Mouse (Mus musculus): ENCODE measurements around the gene Prkaa2. TPM values are rescaled to one million over a fixed set of nuclear protein-coding genes. Genes with fewer than 3 reads are reported as not detected.
"Not testable (repeated sequence)": the region's sequence is repeated elsewhere in the genome, so short reads cannot be mapped to it uniquely, and the experiment has no call there.

Prkaa2 gene
- polyA plus RNA-seq, 1 experiment from 2014 or later = 63.0 TPM

GRCm38 (mm10) chr4:105015496-105015895 lies 94.2 kb downstream of the Prkaa2 start:
- H3K4me3 ChIP-seq (ENCODE audit: control insufficient read depth in 1 of 2, insufficient read depth in 1 of 2, low read depth in 1 of 2, low read length in 2 of 2) = no peak overlapping the region
- no peaks in the 10 kb centered on the region for H3K9me3 ChIP-seq (ENCODE audit: control insufficient read depth, low read length)
- no peak overlapping the region for H3K4me2 ChIP-seq (ENCODE audit: low read length)
- 88% methylated on average over 6 of the region's 6 CpGs for whole genome bisulfite sequencing
- no peak overlapping the region for H3K9ac ChIP-seq (ENCODE audit: low read length)
- no peak for ATAC-seq (ENCODE audit: insufficient number of reproducible peaks, insufficient read depth, low FRiP score, low read depth)
- no peak overlapping the region for H3K27ac ChIP-seq (replicated peaks in 1 of 2; ENCODE audit: control insufficient read depth in 1 of 2, insufficient read depth in 1 of 2, low read depth in 2 of 2, low read length in 2 of 2)
- H3K27me3 ChIP-seq (ENCODE audit: control insufficient read depth, insufficient read depth, low read length) = no peaks in the 10 kb centered on the region
- H3K4me1 ChIP-seq (ENCODE audit: control insufficient read depth in 2 of 2, insufficient read depth in 2 of 2, low read length in 2 of 2) = peaks cover 0 to 2% of the 10 kb centered on the region in 2 experiments; a peak in 1 of 4 replicates
- H3K36me3 ChIP-seq (ENCODE audit: control insufficient read depth, insufficient read depth, low read length) = peaks cover 43% of the 10 kb centered on the region

GRCm38 (mm10) chr4:105013718-105014117 lies 96.0 kb downstream of the Prkaa2 start:
- Histone ChIP-seq H3K4me2 (ENCODE audit: low read length) (no peak overlapping the region), H3K27me3 (ENCODE audit: control insufficient read depth, insufficient read depth, low read length) (no peaks in the 10 kb centered on the region), H3K4me1 (ENCODE audit: control insufficient read depth in 2 of 2, insufficient read depth in 2 of 2, low read length in 2 of 2) (peaks cover 0 to 2% of the 10 kb centered on the region in 2 experiments; a peak in 1 of 4 replicates), H3K36me3 (ENCODE audit: control insufficient read depth, insufficient read depth, low read length) (peaks cover 41% of the 10 kb centered on the region), H3K4me3 (ENCODE audit: control insufficient read depth in 1 of 2, insufficient read depth in 1 of 2, low read depth in 1 of 2, low read length in 2 of 2) (no peak overlapping the region), H3K9ac (ENCODE audit: low read length) (no peak overlapping the region), H3K9me3 (ENCODE audit: control insufficient read depth, low read length) (0 out of 2 replicates have a peak, but pooled peaks cover 4% of the 10 kb centered on the region), H3K27ac (replicated peaks in 1 of 2; ENCODE audit: control insufficient read depth in 1 of 2, insufficient read depth in 1 of 2, low read depth in 2 of 2, low read length in 2 of 2) (no peak overlapping the region)
- ATAC-seq (ENCODE audit: insufficient number of reproducible peaks, insufficient read depth, low FRiP score, low read depth) = no peak
- 85% methylated on average over 7 of the region's 7 CpGs for WGBS

GRCm38 (mm10) chr4:105007360-105008018 lies 102.2 kb downstream of the Prkaa2 start:
- Histone ChIP-seq H3K27me3 (ENCODE audit: control insufficient read depth, insufficient read depth, low read length) (no peaks in the 10 kb centered on the region), H3K36me3 (ENCODE audit: control insufficient read depth, insufficient read depth, low read length) (0 out of 2 replicates have a peak, but pooled peaks cover 4% of the 10 kb centered on the region), H3K4me2 (ENCODE audit: low read length) (no peak overlapping the region), H3K9ac (ENCODE audit: low read length) (no peak overlapping the region), H3K9me3 (ENCODE audit: control insufficient read depth, low read length) (0 out of 2 replicates have a peak, but pooled peaks cover 5% of the 10 kb centered on the region), H3K4me3 (ENCODE audit: control insufficient read depth in 1 of 2, insufficient read depth in 1 of 2, low read depth in 1 of 2, low read length in 2 of 2) (no peak overlapping the region), H3K27ac (replicated peaks in 1 of 2; ENCODE audit: control insufficient read depth in 1 of 2, insufficient read depth in 1 of 2, low read depth in 2 of 2, low read length in 2 of 2) (no peak overlapping the region), H3K4me1 (ENCODE audit: control insufficient read depth in 2 of 2, insufficient read depth in 2 of 2, low read length in 2 of 2) (no peaks in the 10 kb centered on the region)
- ATAC-seq (ENCODE audit: insufficient number of reproducible peaks, insufficient read depth, low FRiP score, low read depth) = no peak
- 88% methylated on average over 4 of the region's 4 CpGs for WGBS

GRCm38 (mm10) chr4:105004649-105005048 lies 105.0 kb downstream of the Prkaa2 start:
- not testable (repeated sequence) for H3K4me3 ChIP-seq (ENCODE audit: control insufficient read depth in 1 of 2, insufficient read depth in 1 of 2, low read depth in 1 of 2, low read length in 2 of 2); H3K9me3 ChIP-seq (ENCODE audit: control insufficient read depth, low read length); H3K27me3 ChIP-seq (ENCODE audit: control insufficient read depth, insufficient read depth, low read length); H3K4me2 ChIP-seq (ENCODE audit: low read length); ATAC-seq (ENCODE audit: insufficient number of reproducible peaks, insufficient read depth, low FRiP score, low read depth); H3K36me3 ChIP-seq (ENCODE audit: control insufficient read depth, insufficient read depth, low read length); H3K9ac ChIP-seq (ENCODE audit: low read length); H3K27ac ChIP-seq (replicated peaks in 1 of 2; ENCODE audit: control insufficient read depth in 1 of 2, insufficient read depth in 1 of 2, low read depth in 2 of 2, low read length in 2 of 2); H3K4me1 ChIP-seq (ENCODE audit: control insufficient read depth in 2 of 2, insufficient read depth in 2 of 2, low read length in 2 of 2)
- WGBS = 79% methylated on average over 11 of the region's 12 CpGs

- Histone ChIP-seq H3K27ac (replicated peaks in 1 of 2; ENCODE audit: control insufficient read depth in 1 of 2, insufficient read depth in 1 of 2, low read depth in 2 of 2, low read length in 2 of 2) (no peak overlapping the region), H3K9ac (ENCODE audit: low read length) (no peak overlapping the region)
- no peak for ATAC-seq (ENCODE audit: insufficient number of reproducible peaks, insufficient read depth, low FRiP score, low read depth)
Observed at GRCm38 (mm10) chr4:105004135-105004534, 105.6 kb downstream of the Prkaa2 start.

GRCm38 (mm10) chr4:105001736-105002135 lies 108.0 kb downstream of the Prkaa2 start:
- H3K9me3 ChIP-seq (ENCODE audit: control insufficient read depth, low read length) = no peaks in the 10 kb centered on the region
- H3K4me1 ChIP-seq (ENCODE audit: control insufficient read depth in 2 of 2, insufficient read depth in 2 of 2, low read length in 2 of 2) = no peaks in the 10 kb centered on the region
- H3K9ac ChIP-seq (ENCODE audit: low read length) = no peak overlapping the region
- H3K27me3 ChIP-seq (ENCODE audit: control insufficient read depth, insufficient read depth, low read length) = no peaks in the 10 kb centered on the region
- no peaks in the 10 kb centered on the region for H3K36me3 ChIP-seq (ENCODE audit: control insufficient read depth, insufficient read depth, low read length)
- no peak overlapping the region for H3K4me3 ChIP-seq (ENCODE audit: control insufficient read depth in 1 of 2, insufficient read depth in 1 of 2, low read depth in 1 of 2, low read length in 2 of 2)
- 58% methylated on average over 1 of the region's 1 CpGs for WGBS
- no peak overlapping the region for H3K4me2 ChIP-seq (ENCODE audit: low read length)
- H3K27ac ChIP-seq (replicated peaks in 1 of 2; ENCODE audit: control insufficient read depth in 1 of 2, insufficient read depth in 1 of 2, low read depth in 2 of 2, low read length in 2 of 2) = no peak overlapping the region
- no peak for ATAC-seq (ENCODE audit: insufficient number of reproducible peaks, insufficient read depth, low FRiP score, low read depth)

More at GRCm38 (mm10) chr4:105004135-105004534, 105.6 kb downstream of the Prkaa2 start:
- H3K4me1 ChIP-seq (ENCODE audit: control insufficient read depth in 2 of 2, insufficient read depth in 2 of 2, low read length in 2 of 2) = no peaks in the 10 kb centered on the region
- 0 out of 2 replicates have a peak, but pooled peaks cover 5% of the 10 kb centered on the region for H3K9me3 ChIP-seq (ENCODE audit: control insufficient read depth, low read length)
- H3K36me3 ChIP-seq (ENCODE audit: control insufficient read depth, insufficient read depth, low read length) = no peaks in the 10 kb centered on the region
- 48% methylated on average over 8 of the region's 8 CpGs for WGBS
- H3K27me3 ChIP-seq (ENCODE audit: control insufficient read depth, insufficient read depth, low read length) = no peaks in the 10 kb centered on the region
- no peak overlapping the region for H3K4me2 ChIP-seq (ENCODE audit: low read length)
- H3K4me3 ChIP-seq (ENCODE audit: control insufficient read depth in 1 of 2, insufficient read depth in 1 of 2, low read depth in 1 of 2, low read length in 2 of 2) = no peak overlapping the region

- Histone ChIP-seq H3K4me1 (ENCODE audit: control insufficient read depth in 2 of 2, insufficient read depth in 2 of 2, low read length in 2 of 2) (no peaks in the 10 kb centered on the region), H3K4me3 (ENCODE audit: control insufficient read depth in 1 of 2, insufficient read depth in 1 of 2, low read depth in 1 of 2, low read length in 2 of 2) (no peak overlapping the region), H3K36me3 (ENCODE audit: control insufficient read depth, insufficient read depth, low read length) (no peaks in the 10 kb centered on the region), H3K27ac (replicated peaks in 1 of 2; ENCODE audit: control insufficient read depth in 1 of 2, insufficient read depth in 1 of 2, low read depth in 2 of 2, low read length in 2 of 2) (no peak overlapping the region), H3K9ac (ENCODE audit: low read length) (no peak overlapping the region), H3K27me3 (ENCODE audit: control insufficient read depth, insufficient read depth, low read length) (no peaks in the 10 kb centered on the region), H3K9me3 (ENCODE audit: control insufficient read depth, low read length) (no peaks in the 10 kb centered on the region), H3K4me2 (ENCODE audit: low read length) (no peak overlapping the region)
- no peak for ATAC-seq (ENCODE audit: insufficient number of reproducible peaks, insufficient read depth, low FRiP score, low read depth)
- WGBS = 79% methylated on average over 5 of the region's 5 CpGs
Observed at GRCm38 (mm10) chr4:104999702-105000101, 110.0 kb downstream of the Prkaa2 start.

Measured in heart, embryonic 14.5 days (tissue).